Mouse (Mus musculus): ENCODE measurements at regions not wholly inside any gene's neighbourhood (a gene's known extent, or its start where the extent isn't known, plus 50 kb on each side); places are given as distances from the start of the nearest gene placed in this dataset.

GRCm38 (mm10) chr6:11534930-11535880 lies 372.1 kb downstream of the Ndufa4 start:
- Histone ChIP-seq H3K4me3 (replicated peaks) (no peak overlapping the region), H3K9me3 (no peaks in the 10 kb centered on the region), H3K4me2 (replicated peaks) (no peak overlapping the region), H3K36me3 (no peaks in the 10 kb centered on the region), H3K9ac (replicated peaks) (no peak overlapping the region), H3K27me3 (no peaks in the 10 kb centered on the region), H3K4me1 (replicated peaks) (no peaks in the 10 kb centered on the region), H3K27ac (peak overlapping the region; percentile 62)
- 48% methylated on average over 8 of the region's 8 CpGs for WGBS
- ATAC-seq, result peak; percentile 82

GRCm38 (mm10) chr6:11503136-11503535 lies 404.2 kb downstream of the Ndufa4 start:
- H3K4me3 ChIP-seq (replicated peaks), result no peak overlapping the region
- H3K9ac ChIP-seq (replicated peaks), result no peak overlapping the region
- 0 out of 2 replicates have a peak, but pooled peaks cover 2% of the 10 kb centered on the region for H3K9me3 ChIP-seq
- no peak overlapping the region for H3K4me2 ChIP-seq (replicated peaks)
- H3K27me3 ChIP-seq, result no peaks in the 10 kb centered on the region
- H3K4me1 ChIP-seq (replicated peaks), result no peaks in the 10 kb centered on the region
- no peak for ATAC-seq
- H3K27ac ChIP-seq, result no peak overlapping the region
- 93% methylated on average over 2 of the region's 2 CpGs for WGBS
- no peaks in the 10 kb centered on the region for H3K36me3 ChIP-seq

- Histone ChIP-seq H3K27me3 (no peaks in the 10 kb centered on the region), H3K4me1 (replicated peaks) (no peaks in the 10 kb centered on the region), H3K27ac (no peak overlapping the region), H3K9me3 (no peaks in the 10 kb centered on the region), H3K4me2 (replicated peaks) (no peak overlapping the region), H3K4me3 (replicated peaks) (no peak overlapping the region), H3K9ac (replicated peaks) (no peak overlapping the region), H3K36me3 (no peaks in the 10 kb centered on the region)
- WGBS, result 90% methylated on average over 2 of the region's 2 CpGs
- no peak for ATAC-seq
Measured at GRCm38 (mm10) chr6:11494427-11494826, 412.9 kb downstream of the Ndufa4 start.

- no peak overlapping the region for H3K4me3 ChIP-seq (replicated peaks)
- H3K4me2 ChIP-seq (replicated peaks), result no peak overlapping the region
- H3K27me3 ChIP-seq, result no peaks in the 10 kb centered on the region
- H3K9me3 ChIP-seq, result no peaks in the 10 kb centered on the region
- ATAC-seq, result no peak
- no peak overlapping the region for H3K27ac ChIP-seq
- H3K9ac ChIP-seq (replicated peaks), result no peak overlapping the region
- H3K36me3 ChIP-seq, result no peaks in the 10 kb centered on the region
- 11% methylated on average over 2 of the region's 2 CpGs for WGBS
- no peaks in the 10 kb centered on the region for H3K4me1 ChIP-seq (replicated peaks)
Measured at GRCm38 (mm10) chr6:11476950-11477349, 430.3 kb downstream of the Ndufa4 start.
